Mouse (Mus musculus) embryonic fibroblast, embryonic 13.5 days (primary cell): Measurements from ENCODE around the gene Paxx. TPM values are rescaled to one million over a fixed set of nuclear protein-coding genes. Genes with fewer than 3 reads are reported as not detected.

Source experiments
- H3K27ac ChIP-seq: 2 replicates; pipeline ENCODE4 v1.5.1; 2012; ENCODE audit warnings: low read length, control low read depth, inconsistent platforms; ENCODE audit not compliant: insufficient read depth
- H3K4me1 ChIP-seq: 2 replicates; pipeline ENCODE4 v1.6.1; 2011; ENCODE audit warnings: low read length; ENCODE audit not compliant: control insufficient read depth, insufficient read depth
- H3K4me3 ChIP-seq: 2 replicates; pipeline ENCODE4 v1.5.1; 2011; ENCODE audit warnings: mild to moderate bottlenecking, control low read depth, low read length; ENCODE audit not compliant: insufficient read depth
- CTCF ChIP-seq: IDR thresholded peaks from 2 replicates; pipeline ENCODE4 v1.5.1; 2011; ENCODE audit warnings: mild to moderate bottlenecking, control low read depth, low read length, moderate library complexity, borderline replicate concordance; ENCODE audit not compliant: insufficient read depth
- POLR2A ChIP-seq: IDR thresholded peaks from 2 replicates; pipeline ENCODE4 v1.6.1; 2011; ENCODE audit warnings: low read depth, mild to moderate bottlenecking, control low read depth, low read length, moderate library complexity
- polyA plus RNA-seq: library from polyadenylated mRNA; stranded (reverse); fragments of >200 nt; gene quantifications from 2 replicates; pipeline ENCODE4 v1.2.4, GENCODE M21; 2011; ENCODE audit warnings: low read depth; ENCODE audit not compliant: missing spikeins, insufficient read length

Gene Paxx
- polyA plus RNA-seq, 1 experiment = 13.6 TPM

GRCm38 (mm10) chr2:25450853-25451647, 9.8 kb downstream of the Paxx start:
- no peak overlapping the region for H3K27ac ChIP-seq
- H3K4me3 ChIP-seq = no peak overlapping the region
- no peaks in the 10 kb centered on the region for H3K4me1 ChIP-seq
- TF ChIP-seq POLR2A (no peak), CTCF (no peak)

DNA sequence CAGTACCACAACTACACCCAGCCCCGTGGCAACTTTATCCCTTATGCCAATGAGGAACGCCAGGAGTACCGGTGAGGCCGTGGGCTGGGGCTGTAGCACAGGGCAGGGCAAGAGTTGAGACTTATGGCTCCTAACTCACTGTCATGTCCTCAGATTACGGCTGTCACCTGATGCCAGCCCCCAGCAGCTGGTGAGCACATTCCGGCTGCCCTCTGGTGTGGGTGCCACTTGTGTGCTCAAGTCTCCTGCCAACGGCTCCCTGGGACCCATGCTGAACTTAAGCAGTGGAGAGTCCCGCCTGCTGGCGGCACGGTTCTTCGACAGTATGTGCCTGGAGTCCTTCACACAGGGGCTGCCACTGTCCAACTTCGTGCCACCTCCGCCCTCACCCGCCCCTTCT, 18.2 kb downstream of the Paxx start:
- Histone ChIP-seq H3K27ac (no peak overlapping the region), H3K4me1 (no peaks in the 10 kb centered on the region), H3K4me3 (no peak overlapping the region)
- TF ChIP-seq CTCF (no peak), POLR2A (no peak)

GRCm38 (mm10) chr2:25441067-25441466, 19.8 kb downstream of the Paxx start:
- no peak overlapping the region for H3K4me3 ChIP-seq
- no peak overlapping the region for H3K27ac ChIP-seq
- TF ChIP-seq CTCF (no peak), POLR2A (no peak)

DNA sequence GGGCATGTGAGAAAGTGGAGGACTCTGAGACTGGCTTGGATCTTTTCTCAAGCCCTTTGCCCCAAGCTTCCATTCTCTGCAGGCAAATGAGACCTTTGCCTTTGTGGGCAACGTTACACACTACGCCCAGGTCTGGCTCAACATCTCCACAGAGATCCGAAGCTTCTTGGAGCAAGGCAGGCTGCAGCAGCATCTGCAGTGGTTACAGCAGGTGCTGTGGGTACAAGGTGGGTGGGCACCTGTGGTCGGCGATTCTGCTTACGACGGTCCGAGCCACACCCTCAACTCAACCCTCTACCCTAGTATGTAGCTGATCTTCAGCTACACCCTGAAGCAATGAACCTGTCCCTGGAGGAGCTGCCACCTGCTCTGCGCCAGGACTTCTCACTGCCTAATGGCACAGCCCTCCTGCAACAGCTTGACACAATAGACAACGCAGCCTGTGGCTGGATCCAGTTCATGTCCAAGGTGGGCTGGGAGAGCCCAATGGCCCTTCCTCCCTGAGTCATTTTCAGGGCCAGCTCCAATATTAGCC, 24.5 kb downstream of the Paxx start:
- TF ChIP-seq CTCF = no peak
- TF ChIP-seq POLR2A = no peak
- Histone ChIP-seq H3K4me1 (no peaks in the 10 kb centered on the region), H3K27ac (no peak overlapping the region), H3K4me3 (no peak overlapping the region)

More at GRCm38 (mm10) chr2:25441067-25441466, 19.8 kb downstream of the Paxx start:
- H3K4me1 ChIP-seq = no peaks in the 10 kb centered on the region

- no peaks in the 10 kb centered on the region for H3K4me1 ChIP-seq
- no peak for TF ChIP-seq CTCF
- TF ChIP-seq POLR2A = no peak
Observed at GRCm38 (mm10) chr2:25434292-25434691, 26.6 kb downstream of the Paxx start.

DNA sequence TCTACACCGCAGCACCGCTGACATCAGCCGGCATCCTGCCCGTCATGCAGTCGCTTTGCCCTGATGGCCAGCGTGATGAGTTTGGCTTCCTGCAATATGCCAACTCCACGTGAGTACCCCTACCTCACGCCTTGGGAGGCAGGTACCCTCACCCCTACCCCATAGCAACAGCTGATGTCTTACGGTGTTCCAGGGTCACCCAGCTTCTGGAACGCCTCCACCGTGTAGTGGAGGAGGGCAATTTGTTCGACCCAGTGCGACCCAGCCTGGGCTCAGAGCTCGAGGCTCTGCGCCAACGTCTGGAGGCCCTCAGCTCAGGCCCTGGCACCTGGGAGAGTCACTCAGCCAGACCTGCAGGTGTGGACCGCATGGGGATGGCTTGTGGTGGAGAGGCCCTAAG, 27.8 kb downstream of the Paxx start:
- Histone ChIP-seq H3K4me3 (no peak overlapping the region), H3K4me1 (no peaks in the 10 kb centered on the region), H3K27ac (no peak overlapping the region)
- no peak for TF ChIP-seq CTCF
- TF ChIP-seq POLR2A = no peak

More at GRCm38 (mm10) chr2:25434292-25434691, 26.6 kb downstream of the Paxx start:
- Histone ChIP-seq H3K4me3 (no peak overlapping the region), H3K27ac (no peak overlapping the region)

DNA sequence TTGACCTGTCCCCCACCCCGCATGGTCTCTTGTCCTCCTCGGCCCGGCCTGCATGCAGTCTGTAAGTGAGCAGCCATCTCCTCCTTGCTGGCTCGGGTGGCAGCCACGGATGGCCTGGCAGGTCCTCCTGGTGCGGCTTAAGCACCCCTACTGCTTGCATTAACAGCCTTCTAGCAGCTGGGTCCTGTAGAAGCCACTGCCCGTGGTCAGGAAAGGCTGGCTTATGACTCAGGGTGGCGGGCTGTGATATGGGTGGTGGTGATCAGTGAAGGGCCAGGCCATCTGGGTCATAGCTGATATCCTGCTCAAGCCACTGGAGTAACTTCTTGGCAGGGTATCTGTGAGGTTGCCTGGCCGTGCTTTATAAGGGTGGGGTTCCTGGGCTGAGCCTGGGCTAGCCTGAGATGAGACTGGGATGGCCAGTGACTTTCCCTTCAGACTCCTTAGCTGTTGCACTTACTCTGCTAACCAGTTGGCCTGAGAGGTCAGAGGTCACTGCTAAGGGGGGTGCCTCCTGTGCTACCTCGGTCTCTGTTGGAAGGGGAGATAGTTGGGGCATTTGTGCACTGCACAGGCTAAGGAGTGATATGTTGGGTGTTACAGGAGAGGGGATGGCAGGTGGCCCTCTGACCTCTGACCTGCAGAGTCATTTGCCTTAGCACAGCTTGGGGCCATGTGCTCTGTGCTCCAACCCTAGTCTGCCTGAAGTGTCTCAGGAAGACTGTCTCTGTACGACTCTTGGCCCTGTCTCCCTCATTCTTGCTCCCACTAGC, 28.4 kb downstream of the Paxx start:
- Histone ChIP-seq H3K27ac (no peak overlapping the region), H3K4me1 (no peaks in the 10 kb centered on the region), H3K4me3 (no peak overlapping the region)
- TF ChIP-seq POLR2A (no peak), CTCF (no peak)

DNA sequence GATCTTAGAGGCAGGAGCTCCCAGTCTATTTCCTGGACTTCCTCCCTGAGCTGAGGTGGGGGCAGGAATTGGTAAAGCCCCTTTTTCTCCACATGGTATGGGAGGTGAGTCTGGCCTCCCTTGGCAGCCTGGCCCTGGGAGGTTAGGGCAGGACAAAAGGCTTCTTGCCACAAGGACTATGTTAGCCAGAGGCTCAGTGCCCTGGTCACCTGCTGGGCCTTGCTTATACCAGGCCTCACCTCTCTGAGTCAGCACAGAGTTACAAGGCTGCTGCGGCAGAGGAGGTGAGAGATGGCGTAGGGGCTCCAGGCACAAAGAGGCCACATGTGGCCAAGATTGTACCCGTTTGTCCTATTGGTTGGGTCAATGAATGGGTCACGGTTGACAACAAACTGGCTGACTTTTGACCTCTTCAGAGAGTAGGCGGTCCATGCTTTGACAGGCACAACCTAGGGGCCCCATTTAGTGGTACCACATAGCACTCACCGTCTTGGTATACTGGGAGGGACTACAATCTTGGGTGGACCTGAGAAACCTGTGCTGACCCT, 29.5 kb downstream of the Paxx start:
- no peak overlapping the region for H3K4me3 ChIP-seq
- TF ChIP-seq POLR2A = no peak
- TF ChIP-seq CTCF = no peak
- no peaks in the 10 kb centered on the region for H3K4me1 ChIP-seq
- H3K27ac ChIP-seq = no peak overlapping the region

GRCm38 (mm10) chr2:25430395-25431233, 30.3 kb downstream of the Paxx start:
- no peak overlapping the region for H3K27ac ChIP-seq
- TF ChIP-seq CTCF (no peak), POLR2A (no peak)
- no peak overlapping the region for H3K4me3 ChIP-seq
- H3K4me1 ChIP-seq = no peaks in the 10 kb centered on the region
